Mouse (Mus musculus): Measurements from ENCODE around the gene Osbp.

Osbp gene

DNA sequence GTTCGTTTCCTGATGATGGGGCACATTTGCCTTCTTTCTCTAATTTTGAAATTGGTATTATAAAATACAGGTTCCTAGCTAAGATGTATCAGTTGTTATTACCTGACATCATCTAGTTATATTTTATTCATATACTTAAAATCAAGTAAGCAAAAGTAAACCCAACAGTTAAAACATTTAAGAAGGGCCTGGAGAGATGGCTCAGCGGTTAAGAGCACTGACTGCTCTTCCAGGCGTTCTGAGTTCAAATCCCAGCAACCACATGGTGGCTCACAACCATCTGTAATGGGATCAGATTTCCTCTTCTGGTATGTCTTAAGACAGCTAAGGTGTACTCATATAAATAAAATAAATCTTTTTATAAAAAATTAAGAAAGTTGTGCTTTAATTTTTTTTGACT lies 22.1 kb downstream of the Osbp start:
- in situ Hi-C loops (cut with MboI), result no loop called here

GRCm38 (mm10) chr19:11989334-11989733 lies 23.6 kb downstream of the Osbp start:
- in situ Hi-C loops (cut with MboI), result no loop called here

DNA sequence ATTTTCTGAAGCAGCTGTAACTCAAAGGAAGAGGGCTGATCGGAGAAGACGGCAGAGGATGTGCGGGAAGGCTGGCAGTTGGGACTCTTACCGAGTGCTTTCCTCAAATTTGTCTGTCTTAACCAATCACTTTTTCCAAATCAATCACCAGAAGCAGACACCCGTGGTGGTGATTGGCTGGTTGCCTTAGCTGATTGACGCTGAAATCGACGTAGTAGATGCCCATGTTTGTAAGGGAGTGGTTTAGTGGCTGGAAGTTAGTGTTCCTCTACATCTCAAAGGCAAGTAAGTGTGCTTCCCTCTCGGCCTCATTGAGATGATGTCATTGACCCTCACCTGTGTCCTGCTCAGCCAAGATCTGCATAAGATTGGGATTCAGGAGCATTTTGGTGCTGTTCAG lies 26.3 kb downstream of the Osbp start:
- in situ Hi-C loops (cut with MboI), result no loop called here

DNA sequence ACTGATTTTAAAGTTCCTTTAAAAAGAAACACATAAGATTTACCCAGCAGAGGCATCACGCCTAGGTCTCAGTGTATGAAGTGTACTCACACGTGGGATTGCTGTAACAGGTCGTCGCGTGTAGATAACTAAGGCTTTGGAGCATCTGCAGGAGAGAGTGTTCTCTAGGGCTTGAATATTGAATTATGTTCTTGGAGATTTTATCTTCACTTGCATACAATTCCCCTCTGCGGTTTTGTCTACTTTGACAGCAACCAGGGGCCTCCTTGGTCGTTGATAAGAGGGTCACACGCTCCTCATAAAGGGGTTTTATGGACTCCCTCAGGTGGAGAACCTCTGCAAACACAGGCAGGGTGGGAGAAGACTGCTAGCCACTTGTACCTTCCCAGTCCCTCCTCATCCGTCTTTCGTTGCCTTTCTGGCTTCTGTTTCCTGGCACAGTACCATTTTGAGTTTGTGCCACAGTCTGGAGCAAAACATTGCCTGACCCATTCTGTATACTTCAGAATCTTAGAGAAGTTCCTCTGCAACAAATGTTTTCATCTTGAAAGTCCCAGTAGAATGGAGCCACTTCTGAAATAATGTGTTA lies 26.8 kb downstream of the Osbp start:
- in situ Hi-C loops (cut with MboI), result no loop called here

DNA sequence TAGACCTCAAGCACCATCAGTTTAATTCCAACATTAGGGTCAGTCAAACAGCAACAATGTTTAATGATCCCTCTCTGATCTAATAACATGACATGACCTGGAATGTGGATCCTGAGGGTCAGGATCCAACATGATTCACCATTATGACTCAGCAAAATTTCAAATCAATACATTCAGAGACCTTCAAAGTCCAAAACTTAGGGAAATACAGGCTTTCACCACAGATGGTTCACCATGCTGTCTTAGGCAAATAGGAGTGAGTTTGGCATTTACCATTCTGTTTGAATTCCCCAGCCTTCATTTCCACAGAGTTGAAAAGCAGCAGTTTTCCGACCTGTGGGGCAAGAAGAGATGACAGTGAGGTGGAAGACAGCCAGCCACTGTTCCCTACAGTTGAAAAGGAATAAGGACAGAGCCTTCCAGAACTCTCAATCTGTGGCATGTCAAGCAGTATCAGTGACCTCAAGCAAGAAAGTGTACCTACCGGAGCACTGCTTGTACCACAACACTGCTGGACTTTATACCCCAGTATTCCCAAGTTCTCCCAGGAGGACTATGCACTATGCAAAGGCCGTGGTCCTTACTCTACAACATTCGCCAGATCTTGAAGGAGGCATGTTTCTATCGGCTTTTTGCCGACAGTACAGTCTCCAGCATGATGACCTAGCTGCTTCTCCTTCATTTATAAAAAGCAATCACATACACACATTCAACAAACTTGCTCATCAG lies 29.1 kb downstream of the Osbp start:
- in situ Hi-C loops (cut with MboI), result no loop called here

DNA sequence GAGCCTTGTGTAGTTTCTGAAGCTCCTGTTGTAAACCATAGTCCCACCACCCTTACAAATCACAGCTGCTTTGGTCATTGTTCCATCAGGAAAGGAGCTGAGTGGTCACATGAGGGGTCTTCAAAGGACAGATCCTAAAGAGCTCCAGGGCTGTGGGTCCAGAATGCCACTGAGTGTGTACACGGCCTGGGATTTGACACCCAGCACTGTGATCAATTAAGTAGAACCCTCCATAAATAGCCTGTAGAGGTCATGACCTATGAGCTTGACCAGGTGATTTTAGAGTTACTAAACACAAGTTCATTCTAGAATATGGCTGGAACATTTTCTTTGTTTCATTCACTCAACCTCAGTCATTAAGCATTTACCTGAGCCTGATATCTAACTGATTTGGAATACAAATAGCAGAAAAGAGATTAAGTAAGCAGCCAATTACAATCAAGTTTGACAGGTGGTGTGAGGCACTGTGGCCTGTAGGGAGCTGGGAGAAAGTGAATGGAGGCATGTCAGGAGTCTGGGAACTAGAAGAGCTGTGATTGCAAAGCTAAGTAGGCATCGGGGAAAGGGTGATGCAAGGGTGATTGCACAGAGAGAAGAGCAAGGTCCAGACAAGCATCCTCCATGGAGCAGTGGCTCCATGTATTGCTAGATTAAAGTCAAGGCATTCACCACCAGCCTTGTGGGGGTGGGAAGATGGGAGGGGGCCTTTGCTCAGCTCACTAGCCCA lies 30.1 kb downstream of the Osbp start:
- in situ Hi-C loops (cut with MboI), result no loop called here

DNA sequence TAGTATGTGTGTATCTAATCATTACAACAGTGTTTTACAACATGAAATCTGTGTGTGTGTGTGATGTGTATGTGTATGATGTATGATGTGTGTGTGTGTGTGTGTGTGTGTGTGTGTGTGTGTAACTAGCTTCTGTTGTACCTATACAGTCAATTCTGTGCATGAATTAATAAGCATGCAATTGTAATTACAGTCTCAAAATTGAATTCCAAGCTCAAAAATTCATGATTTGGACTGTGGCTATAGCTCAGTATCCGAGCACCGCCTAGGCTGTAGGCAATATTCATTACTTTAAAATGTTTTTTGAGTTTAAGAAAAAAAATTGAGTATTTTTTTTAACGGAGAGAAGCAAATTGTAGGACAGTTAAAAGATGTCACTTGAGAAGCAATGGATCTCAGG lies 35.9 kb downstream of the Osbp start:
- in situ Hi-C loops (cut with MboI), result loop anchor here (25.0 kb wide), 1 partner anchor 436 kb away; the partner anchor contains the start of gene Pfpl

- in situ Hi-C loops (cut with MboI), result loop anchor here (25.0 kb wide), 1 partner anchor 435 kb away; the partner anchor contains the start of gene Pfpl
Measured at GRCm38 (mm10) chr19:12002125-12002524, 36.4 kb downstream of the Osbp start.

- in situ Hi-C loops (cut with MboI), result loop anchor here (25.0 kb wide), 1 partner anchor 435 kb away; the partner anchor contains the start of gene Pfpl
Measured at GRCm38 (mm10) chr19:12002791-12003190, 37.0 kb downstream of the Osbp start.

- in situ Hi-C loops (cut with MboI), result loop anchor here (25.0 kb wide), 1 partner anchor 434 kb away; the partner anchor contains the start of gene Pfpl
Measured at GRCm38 (mm10) chr19:12003568-12003967, 37.8 kb downstream of the Osbp start.

- in situ Hi-C loops (cut with MboI), result loop anchor here (25.0 kb wide), 1 partner anchor 433 kb away; the partner anchor contains the start of gene Pfpl
Measured at GRCm38 (mm10) chr19:12004216-12005008, 38.7 kb downstream of the Osbp start.

DNA sequence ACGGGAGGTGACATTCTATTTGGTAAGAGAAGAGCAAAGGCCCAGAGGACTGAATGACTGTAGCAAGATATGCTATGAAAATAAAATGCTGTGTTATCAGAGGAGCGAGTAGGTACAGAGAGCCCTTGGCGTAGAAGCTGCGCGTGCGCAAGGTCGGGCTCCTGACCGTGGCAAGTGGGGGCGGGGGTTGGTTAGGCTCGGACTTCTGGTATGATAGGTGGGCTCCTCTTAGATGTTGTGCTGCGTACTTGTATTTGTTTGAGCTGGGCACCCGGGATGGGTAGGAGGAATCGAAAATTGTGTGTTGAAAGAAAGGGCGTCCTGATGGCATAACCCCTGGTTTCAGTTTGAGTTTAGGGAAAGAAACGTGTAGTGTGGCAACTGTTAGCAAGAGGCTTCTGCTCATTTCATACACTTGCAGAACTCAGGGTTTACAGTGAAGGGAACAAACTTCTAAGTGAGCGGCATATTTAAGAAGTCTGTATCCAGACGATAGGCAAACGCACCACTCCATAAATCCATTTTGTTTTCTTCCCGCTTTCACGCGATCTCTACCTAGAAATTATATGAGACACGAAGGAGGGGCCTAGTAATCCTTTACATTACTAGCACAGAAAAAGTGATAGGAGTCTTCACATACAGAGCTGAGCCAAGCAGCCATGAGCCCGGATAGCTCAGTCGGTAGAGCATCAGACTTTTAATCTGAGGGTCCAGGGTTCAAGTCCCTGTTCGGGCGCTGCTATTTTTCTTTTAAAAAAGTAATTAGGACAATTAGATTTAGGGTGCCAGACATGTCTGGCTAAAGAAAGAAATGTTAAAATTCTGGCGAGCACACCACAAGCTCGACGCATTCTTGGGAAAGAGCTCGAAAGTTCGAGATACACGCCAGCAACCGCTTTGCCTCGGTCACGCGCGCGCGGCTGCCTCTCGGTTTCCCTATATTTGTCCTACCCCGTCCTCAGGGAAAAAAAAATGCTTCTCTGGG lies 39.9 kb downstream of the Osbp start:
- in situ Hi-C loops (cut with MboI), result loop anchor here (25.0 kb wide), 1 partner anchor 432 kb away; the partner anchor contains the start of gene Pfpl

GRCm38 (mm10) chr19:12006361-12006947 lies 40.7 kb downstream of the Osbp start:
- in situ Hi-C loops (cut with MboI), result loop anchor here (25.0 kb wide), 1 partner anchor 431 kb away; the partner anchor contains the start of gene Pfpl

GRCm38 (mm10) chr19:12007105-12007931 lies 41.6 kb downstream of the Osbp start:
- in situ Hi-C loops (cut with MboI), result loop anchor here (25.0 kb wide), 1 partner anchor 430 kb away; the partner anchor contains the start of gene Pfpl

GRCm38 (mm10) chr19:12008410-12009380 lies 43.0 kb downstream of the Osbp start:
- in situ Hi-C loops (cut with MboI), result loop anchor here (25.0 kb wide), 1 partner anchor 429 kb away; the partner anchor contains the start of gene Pfpl

DNA sequence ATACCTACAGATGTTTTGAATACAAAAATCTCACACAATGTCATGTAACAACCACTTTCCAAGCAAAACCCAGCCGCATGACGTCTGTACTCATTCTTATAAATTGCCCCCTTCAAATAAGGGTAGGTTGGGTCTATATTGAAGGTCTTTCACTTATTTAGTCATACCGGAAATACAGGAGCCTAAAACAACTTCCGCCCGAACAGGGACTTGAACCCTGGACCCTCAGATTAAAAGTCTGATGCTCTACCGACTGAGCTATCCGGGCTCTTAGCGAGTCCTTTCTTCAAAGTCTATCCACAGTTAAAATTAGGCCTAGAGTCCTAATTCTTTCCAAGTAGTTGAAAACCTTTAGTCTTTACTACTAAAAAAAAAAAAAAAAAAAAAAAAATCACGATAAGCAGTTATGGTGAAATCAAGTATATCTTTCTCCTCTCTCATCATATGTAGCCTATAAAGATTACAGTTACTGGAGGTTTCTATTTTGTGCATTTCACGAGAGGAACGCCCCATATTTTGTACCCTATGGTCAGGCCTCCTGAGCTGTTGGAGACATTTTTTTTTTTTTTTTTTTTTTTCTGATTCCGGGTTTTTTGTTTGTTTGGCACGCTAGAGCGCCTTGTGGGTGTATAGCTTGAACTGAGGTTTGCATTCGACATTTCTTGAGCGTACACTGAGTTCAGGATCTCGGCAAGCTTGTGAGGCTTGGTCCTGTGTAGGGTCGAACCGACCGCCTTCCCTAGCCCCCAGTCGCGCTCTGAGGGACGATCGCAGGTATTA lies 44.0 kb downstream of the Osbp start:
- in situ Hi-C loops (cut with MboI), result loop anchor here (25.0 kb wide), 1 partner anchor 428 kb away; the partner anchor contains the start of gene Pfpl
